Mouse (Mus musculus): ENCODE measurements around the gene Itpk1. TPM values are rescaled to one million over a fixed set of nuclear protein-coding genes. Genes with fewer than 3 reads are reported as not detected.

Itpk1 gene
- polyA plus RNA-seq, 1 experiment: 43.6 TPM

DNA sequence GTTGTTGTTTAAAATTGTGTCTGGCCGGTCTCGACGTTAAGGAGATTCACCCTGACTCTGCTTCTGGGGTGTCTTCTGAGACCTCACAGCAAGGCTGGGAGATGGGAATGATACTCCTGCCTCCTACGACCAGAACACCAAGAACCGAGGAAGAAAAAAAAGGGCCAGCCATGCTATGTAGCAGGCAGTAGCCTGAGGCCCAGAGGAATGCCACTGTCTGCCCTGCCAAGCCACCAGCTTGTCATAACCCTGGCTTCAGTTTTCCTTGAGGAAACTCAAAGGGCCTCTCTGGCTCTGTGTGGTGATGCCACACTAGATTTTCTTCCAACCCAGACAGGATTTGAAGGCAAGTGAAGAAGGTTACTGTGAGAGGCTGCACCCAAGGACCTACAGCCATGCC, 79.6 kb downstream of the Itpk1 start:
- no peak for DNase-seq (ENCODE audit: low spot score)

DNA sequence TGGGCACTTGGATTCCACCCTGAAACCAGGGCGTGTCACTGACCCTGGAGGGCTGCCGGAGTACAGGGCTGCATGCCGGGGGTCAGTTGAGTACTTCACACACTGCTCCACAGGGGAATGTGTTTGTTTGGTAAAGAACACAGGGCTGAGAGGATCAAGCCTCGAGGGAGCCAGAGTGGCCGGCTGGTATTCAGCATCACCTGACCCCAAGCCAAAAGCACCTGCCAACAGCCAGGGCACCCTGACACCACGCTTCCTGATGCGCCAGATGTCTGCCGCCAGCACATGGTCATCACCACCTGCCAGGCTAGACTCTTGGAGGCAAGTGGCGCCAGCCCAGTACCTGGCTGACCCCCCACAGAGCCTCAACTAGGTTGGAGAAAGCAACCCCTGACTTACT, 80.9 kb downstream of the Itpk1 start:
- no peak for DNase-seq (ENCODE audit: low spot score)

DNA sequence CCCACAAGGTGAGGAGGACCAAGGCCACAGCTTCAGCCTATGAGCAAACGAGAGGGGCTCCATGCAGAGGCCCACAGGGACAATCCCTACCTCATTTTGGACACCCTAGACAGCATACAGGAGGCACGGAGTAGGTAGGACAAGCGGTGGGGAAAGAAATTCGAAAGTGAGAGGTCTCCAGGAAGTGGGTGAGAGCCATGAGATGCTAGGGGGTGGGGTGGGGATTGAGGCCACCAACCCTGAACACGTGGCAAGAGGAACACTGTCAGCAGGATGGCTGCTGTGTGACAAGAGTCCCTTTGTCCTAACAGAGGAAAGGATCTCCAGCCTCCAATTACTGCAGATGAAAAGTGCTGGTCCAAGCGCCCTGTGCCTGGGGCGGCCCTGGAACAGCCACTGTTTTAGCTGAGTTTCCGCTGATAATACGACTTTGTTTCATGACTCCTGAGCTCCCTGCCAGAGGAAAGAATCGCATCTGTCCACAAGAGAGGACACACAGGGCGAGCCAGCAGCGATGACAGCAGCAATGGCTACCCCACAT, 82.4 kb downstream of the Itpk1 start:
- DNase-seq (ENCODE audit: low spot score): no peak

DNA sequence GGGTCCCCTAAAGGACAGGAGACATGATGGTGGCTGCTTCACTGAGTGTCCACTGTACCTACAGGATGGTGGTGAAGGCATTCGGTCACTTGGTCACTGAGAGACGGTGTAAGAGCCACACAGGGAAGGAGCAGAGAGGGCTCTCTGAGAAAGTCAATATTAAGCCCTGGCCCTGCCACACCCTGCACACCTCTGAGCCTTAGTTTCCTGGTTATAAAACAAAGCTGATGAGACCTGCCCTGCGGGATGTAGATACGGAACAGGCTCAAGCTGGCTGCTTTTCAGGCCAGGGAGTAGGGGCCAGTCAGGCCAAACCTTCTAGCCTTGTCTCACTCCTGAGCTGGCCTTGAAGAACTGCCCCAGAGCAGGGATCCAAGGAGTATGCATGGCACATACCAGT, 82.9 kb downstream of the Itpk1 start:
- no peak for DNase-seq (ENCODE audit: low spot score)

DNA sequence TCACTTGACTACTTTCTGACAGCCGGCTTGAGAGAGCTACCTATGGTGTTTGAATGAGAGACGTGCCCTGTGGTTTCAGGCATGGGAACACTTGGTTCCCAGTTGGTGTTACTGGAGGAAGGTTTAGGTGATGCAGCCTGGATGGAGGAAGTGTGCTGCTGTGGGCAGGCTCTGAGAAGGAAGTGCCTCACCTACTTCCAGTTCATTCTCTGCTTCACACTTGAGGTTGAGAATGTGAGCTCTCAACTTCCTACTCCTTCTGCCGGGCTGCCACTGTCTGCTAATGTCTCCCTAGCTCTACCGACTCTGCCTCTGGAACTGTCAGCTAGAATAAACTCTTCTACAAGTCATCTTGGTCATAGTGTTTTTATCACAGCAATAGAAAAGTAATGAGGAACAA, 83.5 kb downstream of the Itpk1 start:
- DNase-seq (ENCODE audit: low spot score): no peak

DNA sequence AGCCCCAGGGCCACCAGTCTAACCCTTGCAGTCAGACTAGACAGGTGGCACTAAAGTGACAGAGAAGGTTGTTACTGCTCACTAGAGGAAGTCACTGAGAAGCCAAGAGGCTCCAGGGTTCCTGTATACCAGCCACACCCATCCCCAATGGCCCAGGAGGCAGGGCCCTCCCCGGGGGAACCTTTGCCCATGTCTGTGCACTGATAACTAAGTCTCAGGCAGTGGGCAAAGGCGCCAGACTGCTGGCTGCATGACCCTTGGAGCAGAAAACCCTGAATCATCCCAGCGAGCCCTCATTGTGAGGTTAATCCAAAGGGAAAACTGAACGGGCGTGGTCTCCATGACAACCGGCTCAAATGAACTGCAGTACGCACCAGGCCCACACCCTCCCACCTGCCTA, 84.8 kb downstream of the Itpk1 start:
- DNase-seq (ENCODE audit: low spot score): no peak

DNA sequence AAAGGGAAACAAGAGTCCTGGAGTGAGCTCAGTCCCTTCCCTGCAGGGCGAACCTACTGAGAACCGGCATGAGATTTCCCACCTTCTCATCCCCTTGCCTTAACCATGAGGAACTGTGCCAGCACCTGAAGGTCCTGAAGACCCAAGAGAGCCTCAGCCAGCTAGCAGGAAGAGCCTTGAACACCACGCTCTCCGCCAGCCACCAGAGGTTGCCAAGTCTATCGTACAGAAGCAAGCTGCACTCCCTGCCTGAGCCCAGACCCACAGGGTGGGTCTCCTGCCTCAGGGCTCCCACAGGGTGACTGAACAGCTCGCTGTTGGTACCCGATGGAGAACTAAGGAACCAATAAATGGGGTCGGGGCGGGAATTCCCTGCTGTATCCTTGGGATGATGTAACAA, 86.6 kb downstream of the Itpk1 start:
- DNase-seq (ENCODE audit: low spot score): no peak

DNA sequence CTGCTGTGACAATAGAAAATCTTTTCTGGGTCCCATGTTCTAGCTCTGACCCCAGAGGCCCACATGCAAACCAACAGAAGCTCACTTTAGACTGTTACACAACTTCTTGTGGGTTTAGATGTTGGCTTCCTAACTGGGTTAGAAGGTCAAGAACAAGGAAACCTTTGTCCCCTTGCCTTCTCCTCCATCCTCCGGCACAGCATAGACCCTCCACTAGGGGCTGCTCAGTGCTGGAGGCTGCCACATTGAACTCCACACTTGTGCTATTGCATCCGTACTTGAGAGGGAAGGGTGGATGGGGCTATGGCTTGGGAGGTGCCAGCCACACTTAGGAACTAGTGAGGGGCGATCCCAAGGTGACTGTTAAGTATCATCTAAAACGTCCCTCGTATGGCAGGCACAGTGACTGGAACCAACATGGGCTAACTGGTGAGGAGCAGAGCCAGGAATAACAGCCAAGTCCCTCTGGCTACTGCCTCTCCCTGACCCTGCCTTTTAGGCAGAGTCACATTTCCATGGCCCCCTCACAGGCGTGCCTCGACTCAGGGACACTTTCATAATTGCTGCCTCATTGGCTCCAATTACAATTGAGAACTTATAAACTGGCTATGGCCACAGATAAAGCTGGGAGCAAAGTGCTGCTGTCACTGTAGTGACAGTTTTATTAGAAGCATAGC, 87.7 kb downstream of the Itpk1 start:
- no peak for DNase-seq (ENCODE audit: low spot score)

DNA sequence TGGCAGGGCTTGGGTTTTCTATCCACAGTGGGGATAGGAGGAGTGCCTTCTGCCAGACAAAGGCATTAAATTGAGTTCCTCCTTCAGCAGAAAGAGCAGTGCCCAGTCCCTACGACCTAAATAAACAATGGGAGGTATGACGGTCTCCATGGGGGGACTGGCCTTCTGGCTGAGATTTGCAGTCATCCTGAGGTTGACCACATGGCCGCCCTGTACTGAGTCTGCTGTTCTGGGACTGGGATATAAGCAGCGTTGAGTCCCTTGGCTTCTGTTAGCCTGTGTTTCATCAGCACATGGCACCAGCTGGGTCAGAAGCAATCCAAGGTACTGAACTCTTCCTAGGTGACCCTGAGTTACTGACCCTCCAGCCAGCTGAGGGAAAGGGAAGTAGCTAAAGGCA, 88.5 kb downstream of the Itpk1 start:
- DNase-seq (ENCODE audit: low spot score): no peak

DNA sequence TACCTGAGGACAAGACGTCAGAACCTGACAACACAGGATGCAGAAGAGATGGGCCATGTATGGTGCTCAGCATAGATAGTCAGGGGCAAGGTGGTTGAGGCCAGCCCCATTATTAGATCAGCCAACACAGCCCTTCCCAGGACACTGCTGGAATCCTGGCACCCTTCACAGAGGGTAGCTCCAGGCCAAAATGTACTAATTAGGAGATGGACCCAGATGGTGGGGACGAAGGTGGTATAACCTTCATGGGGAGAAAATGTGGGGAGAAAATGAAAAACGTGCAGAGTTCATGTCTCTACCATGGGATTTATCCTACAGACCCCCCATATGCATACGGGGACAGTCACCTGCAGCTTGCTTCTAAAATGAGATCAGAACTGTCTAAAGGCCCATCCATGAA, 91.3 kb downstream of the Itpk1 start:
- DNase-seq (ENCODE audit: low spot score): no peak

DNA sequence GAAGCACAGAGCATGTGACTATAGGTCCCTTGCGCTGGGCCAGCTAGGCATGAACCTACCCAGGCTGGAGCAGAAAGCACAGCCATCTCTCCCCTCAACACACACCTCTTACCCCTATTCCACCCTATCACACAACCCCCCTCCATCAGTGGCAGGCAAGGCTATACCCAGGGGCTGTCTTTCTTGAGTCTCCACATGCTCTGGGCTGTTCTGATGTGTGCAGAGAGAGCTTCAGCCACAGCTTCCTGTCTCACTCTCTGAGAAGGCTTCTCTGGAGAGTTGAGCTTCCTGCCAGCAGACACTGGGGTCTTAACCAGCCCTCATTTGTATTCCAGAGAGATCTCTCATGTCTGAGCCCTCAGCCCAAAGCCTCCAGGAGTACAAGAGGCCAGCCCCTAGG, 92.3 kb downstream of the Itpk1 start:
- no peak for DNase-seq (ENCODE audit: low spot score)

DNA sequence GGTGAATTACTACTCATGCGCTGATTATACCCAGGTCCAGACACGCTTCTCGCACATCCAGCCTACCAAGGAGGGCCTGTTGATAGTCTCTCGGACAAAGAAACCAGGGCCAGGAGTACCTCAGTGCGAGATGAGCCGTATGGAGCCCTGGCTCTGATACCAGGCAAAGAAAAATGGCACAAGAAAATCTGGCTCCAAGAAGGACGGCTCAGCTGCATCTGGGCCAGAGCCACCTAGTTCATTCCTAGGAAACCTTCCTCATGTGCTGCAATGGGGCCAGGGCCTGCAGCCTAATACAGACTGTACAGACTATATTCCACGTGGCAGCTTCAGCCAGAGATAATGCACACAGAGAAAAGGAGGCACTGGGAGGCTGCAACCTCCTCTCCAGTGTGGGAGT, 93.8 kb downstream of the Itpk1 start:
- no peak for DNase-seq (ENCODE audit: low spot score)

DNA sequence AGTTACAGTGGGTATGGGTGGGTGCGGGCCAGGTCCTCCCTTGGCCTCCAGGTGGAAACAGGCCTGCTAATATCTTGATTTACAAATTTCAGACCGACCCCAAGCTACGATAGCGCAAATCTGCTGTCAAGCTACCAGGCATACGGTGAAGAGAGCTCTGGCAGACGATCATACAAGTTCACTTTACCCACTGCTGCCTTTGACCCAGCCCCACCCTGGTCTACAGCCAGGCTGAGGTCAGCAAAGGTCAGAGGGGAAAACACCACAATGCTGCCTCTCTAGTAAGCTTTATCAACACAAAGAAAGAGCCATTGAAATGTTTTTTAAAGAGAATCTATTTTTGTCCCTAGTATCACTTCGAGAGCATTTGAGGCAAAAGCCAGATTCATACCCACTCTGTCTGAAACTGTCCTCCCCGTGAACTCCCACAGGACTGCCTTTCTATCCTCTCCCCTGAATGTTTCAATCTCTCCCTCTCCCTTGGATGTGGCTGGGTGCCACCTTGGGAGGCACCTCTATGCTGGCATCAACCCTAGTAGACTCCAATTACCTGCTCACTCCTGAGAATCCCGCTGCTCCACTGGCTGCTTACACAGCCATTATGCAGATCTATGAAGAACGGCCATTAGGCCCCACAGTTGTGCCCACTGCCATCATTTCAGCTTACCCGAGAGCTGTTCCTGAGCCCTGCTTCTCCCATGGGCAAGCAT, 96.8 kb downstream of the Itpk1 start:
- no peak for DNase-seq (ENCODE audit: low spot score)

DNA sequence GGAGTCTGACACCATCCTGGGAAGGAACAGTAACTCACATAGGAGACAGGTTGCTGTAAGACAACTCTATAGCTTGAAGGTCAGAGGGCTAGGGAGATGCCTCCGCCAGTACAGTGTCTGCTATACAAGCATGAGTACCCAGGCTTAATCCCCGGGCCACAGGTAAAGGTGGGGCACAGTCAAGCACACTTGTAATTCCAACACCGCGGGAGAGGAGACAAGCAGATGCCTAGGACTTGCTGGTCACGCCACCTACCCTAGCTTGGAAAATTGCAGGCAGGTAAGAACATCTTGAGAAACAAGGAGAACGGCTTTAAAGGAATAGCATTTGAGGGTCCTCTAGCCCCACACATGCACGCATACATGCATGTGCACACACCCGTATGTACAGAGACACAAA, 97.7 kb downstream of the Itpk1 start:
- no peak for DNase-seq (ENCODE audit: low spot score)

DNA sequence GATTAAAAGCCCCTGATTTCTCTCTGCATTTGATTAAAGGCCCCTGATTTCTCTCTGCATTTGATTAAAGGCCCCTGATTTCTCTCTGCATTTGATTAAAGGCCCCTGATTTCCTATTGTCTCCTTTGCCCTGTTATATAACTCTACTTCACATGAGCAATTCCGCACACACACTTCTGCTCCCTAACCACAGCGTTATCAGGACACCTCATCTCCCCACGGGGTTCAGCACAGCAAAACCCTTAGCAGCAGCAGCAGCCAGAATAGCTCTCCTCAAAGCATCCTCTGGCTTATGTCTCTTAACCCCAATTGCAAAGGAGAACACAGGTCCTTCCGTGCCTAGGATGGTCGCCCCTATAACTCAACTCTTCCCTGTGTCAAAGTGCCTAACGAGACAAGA, 99.1 kb downstream of the Itpk1 start:
- no peak for DNase-seq (ENCODE audit: low spot score)

DNA sequence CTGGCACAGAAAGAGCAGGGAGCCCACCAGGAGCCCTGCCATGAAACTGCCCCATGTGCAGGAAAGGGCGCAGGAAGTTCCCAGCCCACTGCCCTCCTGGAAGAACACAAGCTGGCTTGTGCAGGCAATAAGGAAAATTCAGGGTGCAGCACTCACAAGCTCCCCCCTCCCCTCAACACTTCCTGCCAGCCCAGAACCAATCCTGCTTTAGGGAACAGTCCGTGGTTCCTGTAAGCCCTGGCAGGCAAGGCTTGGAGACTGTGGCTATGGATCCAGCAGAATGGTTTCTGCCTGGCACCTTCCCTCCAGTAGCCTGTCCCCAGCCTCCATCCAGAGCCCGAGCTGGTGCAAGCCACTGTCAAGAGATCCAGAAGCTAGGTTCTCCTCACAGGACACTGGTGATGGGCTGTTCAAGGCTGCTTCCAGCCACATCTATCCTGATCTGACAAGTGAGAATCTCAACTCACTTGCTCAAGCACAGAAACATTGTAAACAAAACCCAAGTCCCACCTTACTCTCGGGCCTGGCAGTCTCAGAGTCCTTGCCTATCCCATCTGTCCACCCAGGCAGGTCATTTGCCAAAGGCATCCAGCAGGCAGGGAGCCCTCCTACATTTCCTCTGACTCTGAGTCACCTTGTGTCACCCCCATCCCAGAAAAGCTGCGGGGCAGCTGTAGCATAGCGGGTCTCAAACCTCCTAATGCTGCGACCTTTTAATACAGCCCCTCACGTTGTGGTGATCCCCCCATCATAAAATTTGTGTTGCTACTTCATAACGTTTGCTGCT, 102.3 kb downstream of the Itpk1 start:
- no peak for DNase-seq (ENCODE audit: low spot score)

DNA sequence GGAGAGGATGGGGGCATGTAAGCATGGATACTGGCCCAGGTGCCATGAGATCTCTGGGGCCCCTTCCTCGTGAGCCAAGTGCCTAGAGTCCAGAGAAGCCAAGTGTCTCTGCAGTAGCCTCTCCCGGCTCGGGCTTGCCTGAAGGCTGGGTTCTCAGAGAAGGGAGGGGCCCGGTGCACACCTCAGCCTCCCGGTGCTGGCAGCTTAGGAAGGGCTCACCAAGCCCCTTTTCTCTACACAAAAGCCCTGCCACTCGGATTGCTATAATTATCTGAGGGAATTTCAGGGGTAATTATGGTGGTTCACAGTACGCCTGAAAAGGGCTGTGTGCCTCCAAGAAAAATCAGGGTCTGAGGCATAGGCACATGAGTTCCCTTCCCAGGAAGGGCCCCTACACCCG, 102.9 kb downstream of the Itpk1 start:
- no peak for DNase-seq (ENCODE audit: low spot score)

DNA sequence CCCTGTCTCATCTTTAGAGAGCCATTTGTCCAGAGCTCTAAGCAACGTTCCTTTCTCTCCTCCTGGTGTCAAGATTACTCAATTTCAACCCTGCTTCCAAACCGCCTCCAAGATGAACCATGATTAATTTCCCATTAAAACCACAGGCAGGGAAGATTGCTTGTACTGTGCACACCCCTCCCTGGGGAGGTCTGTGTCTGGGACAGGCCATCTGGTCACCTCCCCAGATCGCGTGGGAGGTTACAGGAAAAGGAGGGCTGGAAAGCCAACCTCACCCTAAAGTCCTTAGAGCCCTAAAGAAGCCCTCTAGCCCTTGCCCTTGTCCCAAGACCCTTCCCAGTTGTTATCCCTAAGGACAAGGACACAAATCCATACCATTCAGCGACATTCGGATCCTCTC, 104.4 kb downstream of the Itpk1 start:
- no peak for DNase-seq (ENCODE audit: low spot score)

DNA sequence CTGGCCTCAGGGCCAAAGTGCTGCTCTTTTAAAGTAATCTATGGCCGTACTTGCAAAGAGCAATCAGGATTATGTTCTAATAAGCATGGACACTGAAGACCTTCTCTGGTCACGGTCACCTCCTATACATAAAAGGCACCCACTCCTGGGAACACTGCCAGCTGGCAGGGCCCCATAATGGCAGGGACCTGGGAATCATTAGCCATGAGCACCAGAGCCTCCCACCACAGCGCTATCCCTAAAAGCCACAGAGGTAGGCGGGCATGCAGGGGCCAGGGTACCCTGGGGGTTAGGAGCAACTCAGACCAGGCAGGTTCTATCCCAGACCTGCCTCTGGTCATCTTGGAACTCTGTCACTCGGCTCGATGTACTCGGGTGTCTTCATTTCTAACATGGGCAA, 104.9 kb downstream of the Itpk1 start:
- no peak for DNase-seq (ENCODE audit: low spot score)

DNA sequence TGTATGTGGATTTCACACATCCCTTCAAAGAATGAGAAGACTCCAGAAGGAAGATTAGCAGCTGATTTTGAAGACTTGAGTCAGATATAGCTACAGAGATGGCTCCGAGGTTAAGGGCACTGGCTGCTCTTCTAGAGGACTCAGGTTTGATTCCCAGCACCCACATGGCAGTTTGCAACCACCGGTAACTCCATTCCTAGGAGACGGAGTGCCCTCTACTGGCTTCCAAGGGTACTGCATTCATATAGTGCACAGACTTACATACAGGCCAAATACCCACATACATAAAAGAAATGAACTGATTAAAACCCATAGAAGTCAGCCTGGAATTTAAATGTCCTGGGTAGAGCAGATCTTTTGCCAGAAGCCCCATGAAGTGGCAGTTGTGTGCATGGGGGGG, 106.2 kb downstream of the Itpk1 start:
- no peak for DNase-seq (ENCODE audit: low spot score)

DNA sequence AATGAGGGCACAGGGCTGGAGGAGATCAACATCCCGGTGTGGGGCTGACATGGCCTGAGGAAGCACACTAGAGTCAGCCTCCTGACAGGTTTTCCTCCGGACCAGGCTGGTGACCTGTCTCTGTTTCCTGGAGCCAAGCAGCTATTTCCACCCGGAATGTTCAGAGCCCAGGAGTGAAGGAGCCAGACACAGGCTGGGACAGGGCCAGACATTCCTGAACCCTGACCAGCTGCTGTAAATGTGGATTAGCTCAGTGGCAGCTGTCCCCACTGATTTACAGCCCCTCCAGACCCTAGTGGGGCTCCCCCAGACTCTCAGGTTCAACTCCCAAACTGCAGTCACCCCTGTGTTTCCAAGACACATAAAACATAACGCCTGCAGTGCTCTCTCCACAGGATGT, 107.3 kb downstream of the Itpk1 start:
- no peak for DNase-seq (ENCODE audit: low spot score)

DNA sequence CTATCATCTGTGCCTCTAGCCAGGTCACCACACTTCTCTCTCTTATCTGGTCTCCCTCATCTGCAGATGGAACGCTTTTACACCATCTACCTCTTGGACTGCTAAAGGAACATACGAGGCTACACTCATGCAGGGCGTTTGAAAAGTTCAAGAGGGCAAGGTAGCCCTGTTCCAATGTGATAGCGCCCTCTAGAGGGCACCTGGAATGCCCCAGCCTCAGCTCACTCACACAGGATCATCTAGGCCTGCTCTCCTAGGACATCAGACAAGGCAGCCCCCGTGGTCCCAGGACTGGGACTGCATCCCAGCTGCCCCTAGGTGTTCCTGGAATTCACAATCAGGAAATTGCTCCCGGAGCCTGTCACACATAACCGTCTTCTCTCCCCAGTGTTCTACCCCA, 108.3 kb downstream of the Itpk1 start:
- no peak for DNase-seq (ENCODE audit: low spot score)

DNA sequence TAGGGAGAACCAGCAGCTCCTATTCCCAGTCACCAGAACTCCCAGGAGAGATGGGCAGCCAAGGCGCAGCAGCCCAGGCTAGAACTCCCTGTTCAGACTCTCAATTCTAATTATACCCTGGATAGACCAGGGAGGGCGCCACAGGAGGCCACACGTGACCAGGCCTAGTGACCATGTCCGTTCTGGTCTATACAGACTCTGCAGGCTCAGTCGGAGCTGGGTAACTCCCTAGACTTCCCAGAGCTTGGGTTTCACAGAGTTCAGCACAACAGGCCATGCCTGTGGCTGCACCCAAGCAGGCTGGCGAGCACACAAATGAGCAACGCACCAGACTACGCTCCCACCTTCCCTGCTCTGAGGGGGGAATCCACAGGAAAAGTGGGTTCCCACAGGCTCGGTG, 110.1 kb downstream of the Itpk1 start:
- DNase-seq (ENCODE audit: low spot score): no peak

All from urinary bladder, adult 2 months (tissue).